Mouse (Mus musculus) ovary, postnatal 36 days (tissue): ENCODE data around the gene Tenm2.

Source experiments
- DNase-seq: peaks from one replicate; pipeline ENCODE4 v3.0.0; 2022; ENCODE audit warnings: low spot score, mixed read lengths

The Tenm2 gene

DNA sequence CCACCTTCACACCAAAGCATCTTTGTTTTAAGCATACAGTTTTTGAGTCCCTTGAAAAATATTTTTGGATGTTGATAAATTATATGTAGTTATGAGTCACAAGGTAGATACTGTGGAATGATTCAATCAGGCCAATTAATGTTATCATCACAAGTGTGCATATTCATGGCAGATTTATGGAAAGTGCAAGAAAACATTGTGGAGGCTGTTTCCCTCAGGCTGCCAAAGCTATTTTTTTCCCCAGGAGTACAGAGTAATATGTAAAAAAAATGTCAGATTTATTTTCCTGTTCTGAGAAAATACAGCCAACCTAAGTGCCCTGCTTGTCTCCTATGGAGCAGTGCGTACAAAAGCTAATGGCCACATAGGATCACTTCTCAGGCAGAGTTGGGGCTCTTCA, 882.5 kb downstream of the Tenm2 start:
- DNase-seq = no peak

DNA sequence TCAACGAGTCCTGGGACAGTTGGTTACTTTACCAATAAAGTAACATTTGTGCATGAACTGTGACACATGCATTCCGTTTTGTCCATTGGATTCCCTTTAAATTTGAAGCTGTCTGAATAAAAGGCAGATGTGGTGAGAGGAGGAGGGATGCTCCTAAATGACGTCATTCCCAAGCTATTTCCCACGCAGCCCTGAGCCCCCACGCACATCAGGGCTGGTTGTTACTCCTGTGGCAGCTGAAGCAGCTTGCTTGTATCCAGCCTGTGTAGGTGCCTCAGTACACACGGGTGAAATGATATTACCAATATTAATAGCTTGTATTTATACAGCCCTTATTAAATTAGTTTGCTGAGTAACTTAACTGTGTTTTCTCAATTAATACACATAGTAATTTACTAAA, 884.0 kb downstream of the Tenm2 start:
- no peak for DNase-seq

DNA sequence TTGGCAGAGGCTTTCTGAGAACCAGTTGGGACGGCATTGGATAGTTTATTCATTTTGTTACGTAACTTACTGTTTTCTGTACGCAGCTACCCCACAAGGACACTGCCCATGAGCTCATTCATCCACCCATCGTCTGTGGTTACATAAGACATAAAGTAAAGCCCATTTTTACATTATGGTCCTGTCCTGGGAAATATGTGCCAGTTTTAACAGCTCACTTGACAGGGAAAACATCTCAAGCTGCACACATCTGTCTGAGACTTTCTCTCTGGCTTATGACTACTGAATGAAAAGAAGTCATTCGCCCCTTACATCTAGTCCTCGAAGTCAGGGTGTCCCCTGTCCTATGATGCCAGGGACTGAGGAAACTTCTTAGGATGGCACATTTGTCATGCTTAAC, 884.4 kb downstream of the Tenm2 start:
- no peak for DNase-seq

DNA sequence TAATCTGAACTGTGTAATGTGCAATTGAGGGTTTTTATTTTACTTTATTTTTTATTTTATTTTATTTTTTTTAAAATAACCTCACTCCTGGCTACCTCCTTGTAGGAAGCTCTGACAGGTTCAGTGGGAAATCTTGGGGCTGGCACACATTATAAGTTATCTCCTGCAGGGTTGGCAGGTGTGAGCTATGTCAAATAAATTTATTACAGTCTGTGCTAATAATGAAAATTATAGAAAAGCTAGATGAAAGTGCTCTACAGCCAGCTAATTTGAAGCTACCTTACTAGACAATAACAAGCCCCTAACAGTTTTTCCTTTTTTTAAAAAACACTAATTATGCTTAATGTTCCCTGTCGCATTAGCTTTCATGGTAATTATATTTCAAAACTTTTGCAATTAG, 885.5 kb downstream of the Tenm2 start:
- DNase-seq = no peak

- no peak for DNase-seq
These were observed 885.9 kb downstream of the Tenm2 start for GRCm38 (mm10) chr11:36349856-36350255.

- DNase-seq = no peak
These were observed 894.0 kb downstream of the Tenm2 start for GRCm38 (mm10) chr11:36341799-36342198.

DNA sequence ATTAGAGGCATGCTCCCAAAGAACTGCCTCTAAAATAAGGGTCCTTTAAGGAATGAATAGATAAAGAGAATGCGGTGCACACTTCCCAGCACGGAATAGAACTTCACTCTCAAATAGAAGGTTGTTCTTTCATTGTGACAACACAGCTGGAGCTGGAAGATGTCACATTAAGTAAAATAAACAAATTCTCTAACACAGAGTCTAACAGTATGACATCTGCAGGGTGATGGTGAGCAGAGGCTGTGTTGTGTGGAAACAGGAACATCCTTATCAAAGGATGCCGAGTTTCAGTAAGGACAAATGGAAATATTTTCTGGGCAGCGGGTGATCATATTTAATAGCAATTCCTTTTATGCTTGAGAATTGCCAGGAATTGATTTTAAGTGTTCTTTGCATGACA, 897.3 kb downstream of the Tenm2 start:
- DNase-seq = no peak

- no peak for DNase-seq
These were observed 898.7 kb downstream of the Tenm2 start for GRCm38 (mm10) chr11:36337063-36337462.

GRCm38 (mm10) chr11:36335147-36335546, 900.6 kb downstream of the Tenm2 start:
- no peak for DNase-seq

- no peak for DNase-seq
These were observed 901.5 kb downstream of the Tenm2 start for GRCm38 (mm10) chr11:36334100-36334735.

DNA sequence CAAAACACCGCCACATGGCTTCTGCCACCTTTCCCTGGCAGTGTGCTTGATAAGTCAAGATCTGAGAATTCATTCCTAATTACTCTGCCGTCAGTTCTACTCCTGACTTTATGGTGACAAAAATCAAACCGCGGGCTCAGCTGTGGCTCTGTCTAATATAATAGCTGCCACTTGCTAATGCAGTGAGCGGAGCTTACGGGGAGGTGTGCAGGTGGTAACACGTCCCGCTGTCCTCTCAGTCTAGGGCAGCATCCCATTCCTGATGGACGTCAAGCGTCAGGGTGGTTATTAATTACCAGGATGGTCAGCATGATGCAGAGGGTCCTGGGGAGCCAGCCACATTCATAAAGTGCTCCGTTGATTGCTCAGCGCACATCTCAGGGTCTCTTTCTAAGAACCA, 903.5 kb downstream of the Tenm2 start:
- DNase-seq = no peak

- DNase-seq = no peak
These were observed 904.2 kb downstream of the Tenm2 start for GRCm38 (mm10) chr11:36331408-36332178.

- no peak for DNase-seq
These were observed 908.5 kb downstream of the Tenm2 start for GRCm38 (mm10) chr11:36327243-36327642.

DNA sequence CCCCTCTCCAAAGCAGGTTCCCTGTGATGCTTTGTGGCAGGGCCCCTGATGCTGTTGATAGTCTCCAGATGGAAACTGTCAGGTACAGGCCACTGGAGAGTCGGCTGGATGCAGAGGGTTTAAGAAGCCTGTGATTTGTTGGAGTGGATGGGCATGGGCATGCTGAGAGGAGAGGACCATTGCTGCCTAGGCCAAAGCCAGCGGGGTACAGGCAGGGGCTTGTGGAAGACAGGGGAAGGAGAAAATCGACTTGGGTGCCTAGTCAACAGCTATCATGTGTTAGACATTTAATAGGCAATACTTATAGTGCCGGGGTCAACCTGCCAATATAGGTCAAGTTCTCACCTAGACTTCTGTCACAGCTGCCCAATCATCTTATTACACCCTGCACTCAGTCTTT, 926.4 kb downstream of the Tenm2 start:
- no peak for DNase-seq

- no peak for DNase-seq
These were observed 928.5 kb downstream of the Tenm2 start for GRCm38 (mm10) chr11:36307276-36307675.

DNA sequence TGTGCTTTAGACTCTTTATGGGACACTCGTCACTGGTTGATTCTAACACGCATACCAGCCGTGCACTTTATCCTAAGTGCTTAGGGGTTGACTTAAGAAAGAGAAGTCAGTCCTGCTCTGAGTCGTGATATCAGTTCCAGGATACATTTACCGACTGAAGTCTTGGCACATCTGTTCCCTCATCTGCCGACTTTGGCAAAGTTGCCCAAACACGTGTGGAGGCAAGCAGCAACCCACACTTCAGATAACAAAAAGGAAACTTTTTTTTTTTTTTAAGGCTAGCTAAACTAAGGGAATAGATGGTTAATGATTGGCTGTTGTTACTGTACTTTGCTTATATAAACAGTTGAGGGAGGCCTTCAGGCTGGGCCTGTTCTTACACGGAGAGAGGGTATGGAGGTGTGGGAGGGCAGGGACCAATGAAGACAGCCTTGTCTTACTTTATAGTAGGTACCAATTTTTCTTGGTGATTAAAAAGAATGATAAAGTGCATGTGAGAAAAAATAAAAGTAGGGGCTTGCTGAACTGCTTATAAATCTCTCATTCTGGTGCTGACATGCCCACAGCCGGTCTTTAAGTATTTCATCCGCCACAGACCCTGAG, 930.3 kb downstream of the Tenm2 start:
- no peak for DNase-seq

- DNase-seq = no peak
These were observed 932.8 kb downstream of the Tenm2 start for GRCm38 (mm10) chr11:36302913-36303371.

DNA sequence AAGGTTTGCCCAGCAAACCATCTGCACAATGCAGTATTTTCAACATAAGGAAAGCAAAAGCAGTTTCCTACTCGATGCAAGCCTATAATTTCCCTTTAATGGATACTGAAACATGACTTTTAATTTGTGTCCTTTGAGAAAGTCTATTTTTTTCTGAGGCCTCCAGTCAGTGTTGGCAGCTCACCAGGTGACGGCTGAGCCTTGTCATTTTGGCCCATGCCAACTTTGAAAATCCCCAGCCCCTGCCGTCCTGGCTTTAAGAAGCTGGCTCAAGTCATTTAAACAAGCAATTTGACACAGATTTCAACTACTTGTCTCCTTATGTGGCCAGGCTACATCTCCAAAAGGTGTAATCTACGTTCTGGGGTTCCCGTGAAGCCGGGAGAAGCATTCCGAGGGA, 933.7 kb downstream of the Tenm2 start:
- no peak for DNase-seq

GRCm38 (mm10) chr11:36296568-36296967, 939.2 kb downstream of the Tenm2 start:
- DNase-seq = no peak

GRCm38 (mm10) chr11:36292206-36292605, 943.6 kb downstream of the Tenm2 start:
- DNase-seq = no peak

GRCm38 (mm10) chr11:36286246-36286645, 949.5 kb downstream of the Tenm2 start:
- DNase-seq = no peak

DNA sequence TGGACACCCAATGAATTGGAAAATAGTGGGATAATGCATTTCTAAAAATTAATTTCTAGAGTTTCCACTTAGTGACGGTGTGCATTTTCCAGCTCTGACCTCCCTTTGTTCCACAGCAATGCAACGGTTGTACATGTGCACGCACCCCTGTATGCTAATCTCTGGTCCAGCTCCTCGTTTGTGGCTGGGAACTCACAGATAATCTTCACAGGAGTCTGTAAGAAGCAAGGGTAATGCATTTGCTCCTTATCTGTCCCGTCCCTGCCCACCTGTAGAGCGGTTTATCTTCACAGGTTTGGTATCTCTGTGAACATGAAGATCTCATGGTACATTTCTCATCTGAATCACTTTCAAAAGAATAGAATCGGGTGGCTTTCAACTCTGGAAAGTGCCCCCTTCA, 955.2 kb downstream of the Tenm2 start:
- no peak for DNase-seq

GRCm38 (mm10) chr11:36277903-36278215, 957.9 kb downstream of the Tenm2 start:
- DNase-seq = no peak
